Mouse (Mus musculus): ENCODE measurements around the gene Pde2a.
A peak's percentile ranks its signal among the peaks of the same experiment; 100 is the strongest.

DNA sequence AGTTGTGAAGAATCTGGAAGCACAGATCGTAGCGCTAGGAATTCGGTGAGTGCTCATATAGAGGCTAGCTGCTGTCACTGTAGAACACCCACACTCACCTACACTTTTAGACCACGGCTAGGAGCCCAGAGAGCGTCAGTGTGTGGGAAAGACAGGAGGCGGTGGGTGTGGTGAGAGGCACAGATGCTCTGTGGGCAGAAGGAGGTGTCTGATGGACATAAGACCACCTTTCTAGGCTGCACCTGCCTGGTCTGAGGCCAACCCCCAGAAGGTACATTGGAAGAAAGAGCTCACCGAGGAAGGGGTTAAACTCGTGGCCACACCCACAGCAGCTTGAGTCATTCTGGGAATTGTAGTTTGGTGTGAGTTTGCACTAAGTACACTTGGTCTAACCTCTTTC lies 5.2 kb downstream of the Pde2a start:
- TF ChIP-seq CHD1 (IDR thresholded peaks at IDR 0.05; ENCODE audit: low read depth, low read length) (no peak), CTCF (conservative IDR thresholded peaks at IDR 0.05 in 1 of 2, IDR thresholded peaks at IDR 0.05 in 1 of 2; ENCODE audit: low read depth in 2 of 2, low read length in 2 of 2) (no peak), JUND (conservative IDR thresholded peaks at IDR 0.05; ENCODE audit: low read depth, low read length) (no peak), SIN3A (IDR thresholded peaks at IDR 0.05; ENCODE audit: low read length) (no peak), EP300 (IDR thresholded peaks at IDR 0.05; ENCODE audit: low read length) (no peak), GABPA (IDR thresholded peaks at IDR 0.05; ENCODE audit: insufficient replicate concordance, low read depth, low read length) (no peak), MAX (IDR thresholded peaks at IDR 0.05; ENCODE audit: low read length) (no peak), POLR2A (IDR thresholded peaks at IDR 0.05; ENCODE audit: low read depth, low read length) (no peak), USF1 (IDR thresholded peaks at IDR 0.05; ENCODE audit: low read depth, low read length) (no peak), MAZ (IDR thresholded peaks at IDR 0.05; ENCODE audit: low read depth, low read length) (no peak), TCF12 (IDR thresholded peaks at IDR 0.05; ENCODE audit: low read depth, low read length) (no peak), NRF1 (IDR thresholded peaks at IDR 0.05; ENCODE audit: low read depth, low read length) (no peak), HCFC1 (IDR thresholded peaks at IDR 0.05; ENCODE audit: low read depth, low read length) (peak; percentile 82), ELF1 (IDR thresholded peaks at IDR 0.05; ENCODE audit: low read depth, low read length) (no peak)

Data from CH12.LX (cell line).